Mouse (Mus musculus) fibroblast of lung, adult 2 months (primary cell): ENCODE measurements around the gene Dtd2.

Experiments used
- DNase-seq: peaks from one replicate; pipeline ENCODE4 v3.0.0-alpha.2; 2011; ENCODE audit warnings: low read depth

The Dtd2 gene

GRCm38 (mm10) chr12:51985163-51985748 is 21.0 kb downstream of the Dtd2 start:
- no peak for DNase-seq

GRCm38 (mm10) chr12:51983625-51984024 is 22.7 kb downstream of the Dtd2 start:
- DNase-seq, result no peak

GRCm38 (mm10) chr12:51976531-51976930 is 29.8 kb downstream of the Dtd2 start:
- no peak for DNase-seq

GRCm38 (mm10) chr12:51974381-51974780 is 31.9 kb downstream of the Dtd2 start:
- DNase-seq, result no peak

- DNase-seq, result no peak
Observed at GRCm38 (mm10) chr12:51972269-51973065, 33.8 kb downstream of the Dtd2 start.

- peak; percentile 54 for DNase-seq
Observed at GRCm38 (mm10) chr12:51971070-51971664, 35.1 kb downstream of the Dtd2 start, which contains the start of gene Heatr5a. Heatr5a (minus strand) TSS chr12:51971321.

- DNase-seq, result no peak
Observed at GRCm38 (mm10) chr12:51970352-51971069, 35.8 kb downstream of the Dtd2 start.

GRCm38 (mm10) chr12:51969876-51970275 is 36.4 kb downstream of the Dtd2 start:
- no peak for DNase-seq

- no peak for DNase-seq
Observed at GRCm38 (mm10) chr12:51969092-51969491, 37.2 kb downstream of the Dtd2 start.

- no peak for DNase-seq
Observed at GRCm38 (mm10) chr12:51967915-51968595, 38.2 kb downstream of the Dtd2 start.

GRCm38 (mm10) chr12:51957626-51958025 is 48.7 kb downstream of the Dtd2 start:
- DNase-seq, result no peak

- no peak for DNase-seq
Observed at GRCm38 (mm10) chr12:51952309-51952708, 54.0 kb downstream of the Dtd2 start.

GRCm38 (mm10) chr12:51947498-51947945 is 58.8 kb downstream of the Dtd2 start:
- DNase-seq, result peak; percentile 74

- DNase-seq, result no peak
Observed at GRCm38 (mm10) chr12:51945331-51945730, 61.0 kb downstream of the Dtd2 start.

- DNase-seq, result no peak
Observed at GRCm38 (mm10) chr12:51939848-51940247, 66.5 kb downstream of the Dtd2 start.
